Mouse (Mus musculus) heart, embryonic 13.5 days (tissue): Measurements from ENCODE around the gene Ncam1. TPM values are rescaled to one million over a fixed set of nuclear protein-coding genes. Genes with fewer than 3 reads are reported as not detected.

ENCODE experiments used
- ATAC-seq: fragments of 200-750 bp; cut with Nextera tagmentation; 2 replicates; pipeline ENCODE4 v1.8.0; 2017; ENCODE audit warnings: moderate TSS enrichment; ENCODE audit not compliant: insufficient number of reproducible peaks, low FRiP score, low TSS enrichment; ENCODE audit errors: extremely low read depth
- H3K27ac ChIP-seq: fragments of 300-500 bp; sonication (generic); replicated peaks from 2 replicates; pipeline ENCODE4 v1.5.1; 2015; ENCODE audit warnings: moderate library complexity, mild to moderate bottlenecking, inconsistent platforms
- H3K27me3 ChIP-seq: fragments of 300-500 bp; sonication (generic); replicated peaks from 2 replicates; pipeline ENCODE4 v1.6.1; 2015; ENCODE audit warnings: mild to moderate bottlenecking, inconsistent platforms
- H3K36me3 ChIP-seq: fragments of 300-500 bp; sonication (generic); 2 replicates; pipeline ENCODE4 v1.6.1; 2015; ENCODE audit warnings: mild to moderate bottlenecking, inconsistent platforms
- H3K4me1 ChIP-seq: fragments of 300-500 bp; sonication (generic); 2 replicates; pipeline ENCODE4 v1.6.1; 2015; ENCODE audit warnings: inconsistent platforms
- H3K4me2 ChIP-seq: fragments of 300-500 bp; sonication (generic); 2 replicates; pipeline ENCODE4 v1.6.1; 2015; ENCODE audit warnings: inconsistent platforms, mild to moderate bottlenecking, moderate library complexity
- H3K4me3 ChIP-seq: fragments of 300-500 bp; sonication (generic); 2 replicates; pipeline ENCODE4 v1.5.1; 2015; ENCODE audit warnings: moderate library complexity, mild to moderate bottlenecking, inconsistent platforms
- H3K9ac ChIP-seq: fragments of 300-500 bp; sonication (generic); 2 replicates; pipeline ENCODE4 v1.6.1; 2015; ENCODE audit warnings: inconsistent platforms, mild to moderate bottlenecking, moderate library complexity
- H3K9me3 ChIP-seq: fragments of 300-500 bp; sonication (generic); 2 replicates; pipeline ENCODE4 v1.6.1; 2016; ENCODE audit warnings: inconsistent platforms
- WGBS: fragments of 180-500 bp; shearing (Covaris S2); methylation state at CpG from one replicate; pipeline ENCODE4 v1.1.7; 2015; ENCODE audit warnings: mixed read lengths; 5-methylcytosine and 5-hydroxymethylcytosine counted together
- polyA plus RNA-seq: library from polyadenylated mRNA; unstranded; fragments of >200 nt; fragmentation: Nextera tagmentation; extraction: Ambion mirVana; gene quantifications from 2 replicates; pipeline ENCODE4 v1.2.1, GENCODE M21; 2015

Gene Ncam1
- 74.7 and 80.2 TPM in 2 replicates for polyA plus RNA-seq

DNA sequence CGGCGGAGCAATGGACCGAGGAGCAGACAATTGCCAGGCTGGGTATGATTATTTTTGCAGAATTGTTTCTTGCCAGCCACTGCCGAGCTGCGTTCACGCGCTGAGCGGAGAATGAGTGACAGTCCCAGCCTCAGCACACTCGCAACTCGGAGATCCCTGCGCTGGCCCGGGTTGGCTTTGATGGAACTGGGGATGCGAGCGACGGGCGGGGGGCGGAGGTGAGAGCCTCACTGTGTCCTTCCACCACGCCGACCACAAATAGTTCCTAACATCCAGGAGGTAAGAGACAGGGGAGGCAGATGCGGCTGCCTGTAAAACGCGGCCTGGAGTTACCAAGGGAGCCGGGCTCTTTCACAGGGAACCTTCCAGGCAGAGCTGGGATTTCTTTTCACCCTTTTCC lies at the start of gene Ncam1:
Ncam1 (minus strand) TSS at position 120 of the 400 bp plus-strand sequence.
- Histone ChIP-seq H3K27me3 (no peaks in the 10 kb centered on the region), H3K27ac (peak within 1 kb of the TSS; percentile 84), H3K9me3 (no peaks in the 10 kb centered on the region), H3K9ac (peak within 1 kb of the TSS; percentile 92), H3K4me3 (peak within 1 kb of the TSS; percentile 93), H3K4me2 (peak within 1 kb of the TSS; percentile 84), H3K4me1 (peaks cover 54% of the 10 kb centered on the region), H3K36me3 (no peaks in the 10 kb centered on the region)
- WGBS, result under 1% methylated on average over 23 of the region's 23 CpGs
- peak; percentile 39; the same call in 1 of the 2 replicates for ATAC-seq

DNA sequence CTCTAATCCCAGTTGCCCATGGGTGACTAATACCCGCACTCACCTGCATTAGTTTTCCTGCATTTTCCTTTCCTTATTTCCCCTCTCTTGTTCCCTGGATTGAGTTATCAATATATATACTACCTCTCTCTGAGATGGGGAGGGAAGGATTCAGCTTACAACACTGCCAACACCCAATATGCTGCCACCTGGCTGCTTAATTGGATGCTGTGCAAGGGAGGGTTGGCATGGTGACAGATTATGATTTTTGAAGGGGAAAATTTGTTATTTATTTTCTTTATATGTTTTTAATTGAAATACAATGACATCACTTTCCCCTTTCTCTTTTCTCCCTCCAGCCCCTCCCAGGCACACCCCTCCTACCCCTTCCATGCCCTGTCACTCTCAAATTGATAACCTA lies 35.3 kb upstream of the Ncam1 start:
- Histone ChIP-seq H3K36me3 (no peaks in the 10 kb centered on the region), H3K4me1 (no peaks in the 10 kb centered on the region), H3K9me3 (no peaks in the 10 kb centered on the region), H3K9ac (no peak overlapping the region), H3K27ac (no peak overlapping the region), H3K27me3 (no peaks in the 10 kb centered on the region), H3K4me3 (no peak overlapping the region), H3K4me2 (no peak overlapping the region)
- 81% methylated on average over 1 of the region's 1 CpGs for WGBS
- ATAC-seq, result no peak

DNA sequence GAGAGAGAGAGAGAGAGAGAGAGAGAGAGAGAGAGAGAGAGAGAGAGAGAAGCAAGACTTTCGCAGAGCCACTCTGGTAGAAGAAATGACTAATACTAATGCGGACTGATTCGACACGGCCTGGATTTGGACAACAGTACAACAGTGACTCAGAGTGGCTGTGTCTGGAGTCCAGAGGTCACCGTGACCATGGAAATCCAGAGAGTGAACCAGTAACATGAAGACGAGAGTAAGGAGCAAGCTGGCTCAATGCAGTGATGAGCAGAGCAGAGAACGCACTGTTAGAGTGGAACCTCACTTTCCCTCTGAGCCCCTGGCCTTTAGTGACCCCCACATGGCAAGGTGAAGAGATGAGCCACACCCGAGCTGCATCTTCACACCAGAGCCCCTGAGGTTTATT lies 28.9 kb upstream of the Ncam1 start:
- no peak overlapping the region for H3K4me3 ChIP-seq
- H3K36me3 ChIP-seq, result no peaks in the 10 kb centered on the region
- no peaks in the 10 kb centered on the region for H3K9me3 ChIP-seq
- no peak overlapping the region for H3K9ac ChIP-seq
- H3K4me2 ChIP-seq, result no peak overlapping the region
- no peaks in the 10 kb centered on the region for H3K27me3 ChIP-seq
- H3K4me1 ChIP-seq, result no peaks in the 10 kb centered on the region
- 80% methylated on average over 8 of the region's 8 CpGs for WGBS
- ATAC-seq, result no peak
- H3K27ac ChIP-seq, result no peak overlapping the region

DNA sequence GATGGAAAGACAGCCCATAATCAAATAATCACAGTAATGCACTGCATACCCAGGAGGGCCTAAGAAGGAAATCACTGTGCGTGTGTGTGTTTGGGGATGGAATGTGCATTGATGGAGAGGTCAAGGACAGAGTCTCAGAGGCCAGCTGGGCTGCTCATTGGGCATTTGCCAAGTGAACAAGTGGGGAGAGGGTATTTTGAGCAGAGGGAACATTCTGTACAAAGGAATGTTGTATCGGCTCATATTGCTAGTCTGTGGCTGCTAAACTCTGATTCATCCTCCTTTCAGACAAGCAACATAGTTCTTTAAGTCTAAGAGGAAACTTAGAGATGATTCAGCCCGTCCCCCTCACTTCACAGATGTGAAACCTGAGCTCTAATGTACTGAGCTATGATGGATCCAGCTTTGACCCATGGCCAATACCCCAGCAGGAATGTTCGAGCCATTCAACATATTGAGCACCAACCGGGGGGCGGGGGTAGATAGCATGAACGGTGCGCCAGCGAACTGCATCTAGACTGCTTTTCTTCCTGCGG lies 17.5 kb upstream of the Ncam1 start:
- H3K27ac ChIP-seq, result peak overlapping the region; percentile 78
- WGBS, result 44% methylated on average over 10 of the region's 10 CpGs
- ATAC-seq, result no peak; the same call in 1 of the 2 replicates

DNA sequence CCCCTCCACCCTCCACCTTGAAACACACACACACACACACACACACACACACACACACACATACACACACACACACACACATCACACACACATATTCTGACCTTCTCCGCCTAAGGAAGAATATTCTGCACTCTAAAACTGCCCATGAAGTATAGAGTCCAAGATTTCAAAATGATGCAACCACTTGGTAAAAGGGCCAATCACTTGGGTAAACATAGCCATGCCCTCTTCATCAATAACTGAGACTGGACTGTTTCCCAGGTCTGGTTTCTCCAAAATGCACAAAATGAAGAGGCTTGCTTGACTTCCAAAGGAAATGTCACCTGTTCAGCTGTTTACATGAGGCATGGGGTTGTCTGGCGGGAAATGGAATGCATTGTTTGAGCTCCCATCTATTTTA lies 15.7 kb upstream of the Ncam1 start:
- no peaks in the 10 kb centered on the region for H3K36me3 ChIP-seq
- 76% methylated on average over 2 of the region's 2 CpGs for WGBS
- peaks cover 16% of the 10 kb centered on the region for H3K4me1 ChIP-seq
- H3K4me2 ChIP-seq, result no peak overlapping the region
- ATAC-seq, result no peak
- H3K27me3 ChIP-seq, result no peaks in the 10 kb centered on the region
- H3K9me3 ChIP-seq, result no peaks in the 10 kb centered on the region
- no peak overlapping the region for H3K27ac ChIP-seq
- H3K9ac ChIP-seq, result no peak overlapping the region
- no peak overlapping the region for H3K4me3 ChIP-seq

More for the DNA sequence above, 17.5 kb upstream of the Ncam1 start:
- Histone ChIP-seq H3K4me2 (peak overlapping the region; percentile 29), H3K9me3 (no peaks in the 10 kb centered on the region), H3K27me3 (no peaks in the 10 kb centered on the region), H3K36me3 (no peaks in the 10 kb centered on the region), H3K9ac (no peak overlapping the region), H3K4me1 (peaks cover 16% of the 10 kb centered on the region), H3K4me3 (no peak overlapping the region)

DNA sequence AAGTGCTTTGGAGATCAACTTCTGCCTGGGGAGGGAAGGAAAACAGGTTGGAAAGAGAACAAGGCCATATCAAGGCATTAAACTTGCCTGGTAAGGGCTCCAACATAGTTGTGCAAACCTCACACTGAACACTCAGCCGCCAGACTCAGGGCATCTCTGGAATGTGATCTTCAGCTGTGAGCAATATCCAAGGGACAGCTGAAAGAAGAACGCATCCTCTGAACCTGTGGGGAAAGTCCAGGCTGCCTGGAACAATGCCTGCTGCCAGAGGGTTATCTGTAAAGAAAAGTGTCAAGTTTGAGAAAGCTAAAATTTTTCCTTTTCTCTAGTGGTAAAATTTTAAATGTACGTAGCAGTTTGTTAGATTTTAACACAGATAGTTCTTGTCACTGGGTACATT lies 4.5 kb upstream of the Ncam1 start:
- Histone ChIP-seq H3K4me1 (peaks cover 29% of the 10 kb centered on the region), H3K9me3 (no peaks in the 10 kb centered on the region), H3K27ac (no peak overlapping the region), H3K36me3 (no peaks in the 10 kb centered on the region), H3K4me3 (no peak overlapping the region), H3K9ac (no peak overlapping the region), H3K27me3 (no peaks in the 10 kb centered on the region), H3K4me2 (no peak overlapping the region)
- no peak for ATAC-seq
- 36% methylated on average over 3 of the region's 3 CpGs for WGBS

DNA sequence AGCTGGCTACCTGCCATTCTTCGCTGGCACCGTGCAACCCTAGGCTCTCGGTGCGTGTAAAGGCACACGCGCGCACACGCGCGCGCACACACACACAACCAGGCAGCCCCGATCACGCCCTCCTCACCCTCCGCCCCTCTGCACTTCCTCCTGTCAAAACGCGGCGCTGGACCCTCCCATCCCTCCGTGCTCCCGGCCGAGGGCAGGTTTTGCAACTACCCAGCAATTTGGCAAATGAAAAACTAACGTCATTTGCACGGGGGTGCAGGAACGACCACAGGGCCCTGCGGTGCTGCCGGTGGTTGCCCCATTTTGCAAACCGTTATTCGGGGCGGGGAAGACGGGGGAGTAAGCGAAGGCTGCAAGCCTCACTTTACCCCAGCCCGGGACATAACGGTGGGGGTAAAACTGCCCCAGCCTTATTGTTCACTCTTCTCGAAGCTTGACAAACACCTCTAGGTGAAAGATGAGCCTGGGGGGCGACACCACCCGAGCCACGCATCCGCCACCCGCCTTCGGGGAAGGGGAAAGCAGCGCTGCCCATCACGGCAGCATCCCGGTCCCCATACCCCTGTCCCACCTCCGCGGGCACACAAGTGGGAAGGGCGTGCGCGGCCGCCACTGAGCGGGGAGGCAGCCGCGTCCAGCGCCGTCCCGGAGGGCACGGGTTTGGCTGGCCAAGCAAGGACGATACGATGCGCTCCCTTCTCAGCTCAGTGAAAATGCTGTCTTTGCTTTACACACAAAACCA lies 729 bp downstream of the Ncam1 start:
- H3K36me3 ChIP-seq, result no peaks in the 10 kb centered on the region
- ATAC-seq, result no peak
- under 1% methylated on average over 58 of the region's 58 CpGs for WGBS

DNA sequence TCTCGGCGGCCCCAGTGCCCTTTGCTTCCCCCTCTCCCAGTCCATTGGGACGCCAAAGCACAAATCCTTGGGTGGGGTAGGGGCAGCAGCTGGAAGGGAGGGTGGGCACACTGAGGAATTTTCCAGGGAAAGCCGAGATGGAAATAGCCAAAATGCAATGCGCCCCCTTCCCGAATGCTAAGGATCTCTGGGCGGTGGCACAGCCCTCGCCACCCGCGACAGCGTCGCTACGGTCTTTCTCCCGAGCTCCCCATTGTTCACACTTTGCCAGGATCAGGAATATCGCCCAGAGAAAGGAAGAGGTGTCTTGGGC lies 1.3 kb downstream of the Ncam1 start:
- peak overlapping the region; percentile 84 for H3K4me2 ChIP-seq
- no peaks in the 10 kb centered on the region for H3K9me3 ChIP-seq
- WGBS, result under 1% methylated on average over 15 of the region's 15 CpGs
- H3K4me1 ChIP-seq, result peaks cover 58% of the 10 kb centered on the region
- peak overlapping the region; percentile 93 for H3K4me3 ChIP-seq
- ATAC-seq, result no peak; the same call in 1 of the 2 replicates
- no peaks in the 10 kb centered on the region for H3K36me3 ChIP-seq
- H3K9ac ChIP-seq, result peak overlapping the region; percentile 92
- H3K27me3 ChIP-seq, result no peaks in the 10 kb centered on the region
- H3K27ac ChIP-seq, result peak overlapping the region; percentile 84

More for the DNA sequence above, 729 bp downstream of the Ncam1 start:
- Histone ChIP-seq H3K4me1 (peaks cover 56% of the 10 kb centered on the region), H3K4me2 (peak overlapping the region; percentile 84), H3K9me3 (no peaks in the 10 kb centered on the region), H3K27me3 (no peaks in the 10 kb centered on the region), H3K4me3 (peak overlapping the region; percentile 93), H3K27ac (peak overlapping the region; percentile 84), H3K9ac (peak overlapping the region; percentile 92)

DNA sequence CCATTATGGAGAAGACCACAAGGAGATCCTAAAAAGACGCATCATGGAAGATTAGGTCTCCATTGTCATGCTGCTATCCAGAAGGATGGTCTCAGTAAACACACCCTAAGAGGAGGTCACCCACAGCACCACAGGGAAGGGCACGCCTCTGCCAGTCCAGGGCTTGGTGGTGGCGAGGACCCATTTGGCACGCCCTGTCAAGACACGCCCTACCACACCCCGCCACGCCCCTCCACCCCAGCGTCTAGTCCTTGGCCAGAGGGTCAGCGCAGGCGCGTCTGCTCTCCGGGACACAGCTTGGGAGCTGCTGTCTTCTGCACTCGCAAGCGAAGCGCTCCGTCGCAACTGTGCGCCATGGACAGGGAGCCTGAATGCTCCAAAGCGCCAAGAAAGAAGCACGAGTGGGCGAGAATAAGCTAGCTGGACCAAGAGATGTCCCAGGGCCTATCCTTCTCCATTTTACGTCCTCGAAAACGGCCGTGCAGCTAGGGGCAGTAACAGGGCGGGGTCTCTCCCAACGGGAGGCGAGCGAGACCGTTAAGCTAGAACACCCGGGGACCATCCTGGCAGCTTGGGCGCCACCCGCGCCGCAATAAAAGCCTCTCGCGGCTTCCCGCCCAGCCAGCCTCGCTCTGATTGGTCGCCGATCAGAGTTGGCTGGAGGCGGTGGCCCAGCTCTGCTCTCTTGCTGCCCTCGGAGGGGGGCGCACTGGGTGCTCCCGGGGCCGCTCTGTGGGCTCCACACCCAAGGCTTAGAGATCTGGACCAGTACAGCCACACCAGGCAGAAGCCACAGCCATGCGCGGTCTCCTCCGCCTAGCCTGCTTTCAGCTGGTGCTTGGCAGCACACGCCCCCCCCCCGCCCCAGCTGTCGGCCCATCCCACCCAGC lies 1.9 kb downstream of the Ncam1 start:
- ATAC-seq, result peak; percentile 43; the same call in 1 of the 2 replicates
- peak overlapping the region; percentile 84 for H3K27ac ChIP-seq
- peaks cover 58% of the 10 kb centered on the region for H3K4me1 ChIP-seq
- H3K9ac ChIP-seq, result peak overlapping the region; percentile 92
- peak overlapping the region; percentile 93 for H3K4me3 ChIP-seq
- H3K4me2 ChIP-seq, result peak overlapping the region; percentile 84
- H3K36me3 ChIP-seq, result no peaks in the 10 kb centered on the region
- no peaks in the 10 kb centered on the region for H3K27me3 ChIP-seq
- no peaks in the 10 kb centered on the region for H3K9me3 ChIP-seq
- WGBS, result under 1% methylated on average over 52 of the region's 52 CpGs

DNA sequence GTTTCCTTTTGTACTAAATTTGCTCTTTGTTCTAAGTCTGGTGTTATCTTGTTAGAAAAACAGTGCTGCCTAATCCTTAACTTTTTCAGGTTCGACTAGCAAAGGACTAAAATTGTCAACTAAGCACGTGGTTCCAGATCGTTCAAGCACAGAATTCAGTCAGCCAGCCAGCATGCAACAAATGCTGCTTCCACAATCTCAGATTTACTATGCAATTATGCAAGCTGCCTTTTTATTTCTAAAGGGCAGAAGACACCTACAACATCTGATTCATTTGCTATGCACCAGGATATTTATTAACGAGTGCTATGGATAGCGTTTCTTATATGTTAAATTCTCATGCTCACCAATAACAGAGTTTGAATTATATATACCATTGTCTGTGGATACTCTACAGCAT lies 2.8 kb downstream of the Ncam1 start:
- Histone ChIP-seq H3K4me1 (peaks cover 52% of the 10 kb centered on the region), H3K36me3 (no peaks in the 10 kb centered on the region), H3K27ac (no peak overlapping the region), H3K4me3 (no peak overlapping the region), H3K9me3 (no peaks in the 10 kb centered on the region), H3K4me2 (peak overlapping the region; percentile 84; the same call in 1 of the 2 replicates), H3K9ac (no peak overlapping the region), H3K27me3 (no peaks in the 10 kb centered on the region)
- 49% methylated on average over 5 of the region's 5 CpGs for WGBS
- no peak for ATAC-seq

DNA sequence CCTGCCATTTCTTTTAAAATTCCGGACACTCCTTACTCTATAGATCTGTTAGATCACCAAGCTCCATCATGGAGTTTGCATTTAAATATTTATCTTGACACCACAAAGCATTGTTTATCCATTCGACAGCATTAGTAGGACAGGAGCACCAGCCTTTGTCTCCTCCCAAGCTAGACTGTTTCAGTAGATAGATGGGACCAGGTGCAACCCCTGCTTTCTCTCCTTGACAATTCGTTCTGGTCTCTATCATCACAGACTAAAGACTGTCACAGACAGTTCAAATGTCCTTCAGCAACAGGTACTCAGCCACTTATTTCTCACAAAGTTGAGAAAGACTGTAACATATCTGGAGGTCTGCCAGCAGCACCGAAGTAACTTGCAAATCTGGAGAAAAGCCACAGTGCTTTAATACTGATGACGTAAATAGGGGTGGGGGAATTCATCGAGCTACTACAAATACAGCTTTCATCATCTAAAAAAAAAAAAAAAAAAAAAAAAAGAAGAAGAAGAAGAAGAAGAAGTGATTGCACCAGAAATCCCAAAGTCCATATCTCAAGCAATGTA lies 4.7 kb downstream of the Ncam1 start:
- no peak overlapping the region for H3K9ac ChIP-seq
- no peak overlapping the region for H3K27ac ChIP-seq
- H3K4me2 ChIP-seq, result no peak overlapping the region
- peaks cover 37% of the 10 kb centered on the region for H3K4me1 ChIP-seq
- no peak overlapping the region for H3K4me3 ChIP-seq
- no peaks in the 10 kb centered on the region for H3K9me3 ChIP-seq
- H3K27me3 ChIP-seq, result no peaks in the 10 kb centered on the region
- 40% methylated on average over 6 of the region's 6 CpGs for WGBS
- no peak for ATAC-seq
- H3K36me3 ChIP-seq, result no peaks in the 10 kb centered on the region
